ENCODE assay signal across 17 mouse cellular contexts in genomic region chr11:103105180-103105725, GRCm38 (mm10). TPM values are rescaled to one million over a fixed set of nuclear protein-coding genes. Genes with fewer than 3 reads are reported as not detected.
DNase-seq lines count a peak whose midpoint lies in the region; ATAC-seq lines count a peak whose summit lies in the region.
"Had no signal": no experiment of that assay in that cellular context is flagged by ENCODE, and none has a peak within 500 bp of the region (broad histone marks: within the 10 kb centered on the region; RNA-seq: fewer than 3 reads in every experiment).

No protein-coding gene starts in this region.

- peak; percentile 47 for DNase-seq in cerebellum, adult 9-11 months
- no peak for DNase-seq in cerebellum, adult 18-20 months
- DNase-seq in adipocyte (ENCODE audit: low spot score), result peak; percentile 77
- peak; percentile 81 for DNase-seq in kidney, adult 18-20 months
- DNase-seq in liver, embryonic 11.5 days (ENCODE audit: low spot score), result peak; percentile 34
- DNase-seq in embryo, embryonic 10.5 days (ENCODE audit: low spot score), result no peak
- DNase-seq in right cerebral cortex, adult 18-20 months, result no peak
- DNase-seq: cerebellum, postnatal 25 days; lung, postnatal 14 days; right cerebral cortex, postnatal 25 days; thymus, adult 18-20 months had no signal

- H3K9me3 ChIP-seq in liver, embryonic 11.5 days (ENCODE audit: control insufficient read depth, low read length), result no peaks in the 10 kb centered on the region
- H3K9me3 ChIP-seq: heart, embryonic 15.5 days; neural tube, embryonic 15.5 days had no signal

- peak overlapping the region; percentile 76 for H3K9ac ChIP-seq in liver, embryonic 11.5 days (ENCODE audit: low read depth, low read length)
- H3K9ac ChIP-seq: heart, embryonic 15.5 days; neural tube, embryonic 15.5 days had no signal

- H3K27ac ChIP-seq in liver, embryonic 11.5 days (ENCODE audit: low read depth, low read length), result peak overlapping the region; percentile 69
- H3K27ac ChIP-seq: heart, embryonic 15.5 days; neural tube, embryonic 15.5 days had no signal

- peak overlapping the region; percentile 96 for H3K4me2 ChIP-seq in liver, embryonic 11.5 days
- H3K4me2 ChIP-seq: heart, embryonic 15.5 days; neural tube, embryonic 15.5 days had no signal

- peak overlapping the region; percentile 70; the same call in 1 of the 2 replicates for H3K4me3 ChIP-seq in liver, embryonic 11.5 days (ENCODE audit: low read depth, low read length)
- H3K4me3 ChIP-seq: heart, embryonic 15.5 days; neural tube, embryonic 15.5 days had no signal

- no peaks in the 10 kb centered on the region for H3K36me3 ChIP-seq in liver, embryonic 11.5 days (ENCODE audit: control insufficient read depth, insufficient read depth, low read length)
- H3K36me3 ChIP-seq: heart, embryonic 15.5 days; neural tube, embryonic 15.5 days had no signal

- peaks cover 20% of the 10 kb centered on the region for H3K27me3 ChIP-seq in liver, embryonic 11.5 days (replicated peaks; ENCODE audit: control insufficient read depth, insufficient read depth, low read length)
- H3K27me3 ChIP-seq: heart, embryonic 15.5 days; Patski had no signal

- no peak for ATAC-seq in liver, embryonic 11.5 days (replicated peaks; ENCODE audit: low FRiP score)
- no peak for ATAC-seq in frontal cortex, adult (ENCODE audit: low TSS enrichment)
- ATAC-seq: inflammation-experienced regulatory T-cells, adult 6 months; midbrain, embryonic 16.5 days; Patski had no signal

- peaks cover 47% of the 10 kb centered on the region for H3K4me1 ChIP-seq in liver, embryonic 11.5 days (replicated peaks; ENCODE audit: control insufficient read depth, insufficient read depth, low read length)

- WGBS in liver, embryonic 11.5 days, result 61% methylated on average over 14 of the region's 14 CpGs

RNA-seq across cellular contexts. Expression of gene Acbd4, which starts 3.8 kb away (rescaled TPM):
- 24.5 and 30.7 TPM in 2 replicates for polyA plus RNA-seq in liver, embryonic 11.5 days (2014; fragmentation: Nextera tagmentation; extraction: Ambion mirVana)

RNA-seq across cellular contexts. Expression of gene Plcd3, which starts 3.8 kb away (rescaled TPM):
- 1.1 and 1.3 TPM in 2 replicates for polyA plus RNA-seq in liver, embryonic 11.5 days (2014; fragmentation: Nextera tagmentation; extraction: Ambion mirVana)
- polyA plus RNA-seq: inflammation-experienced regulatory T-cells, adult 6 months had no signal

RNA-seq across cellular contexts. Expression of gene Hexim1, which starts 10.8 kb away (rescaled TPM):
- polyA plus RNA-seq in liver, embryonic 11.5 days (2014; fragmentation: Nextera tagmentation; extraction: Ambion mirVana), result 4.6 and 6.1 TPM in 2 replicates

RNA-seq across cellular contexts. Expression of gene Hexim2, which starts 27.0 kb away (rescaled TPM):
- 11.9 and 13.8 TPM in 2 replicates for polyA plus RNA-seq in liver, embryonic 11.5 days (2014; fragmentation: Nextera tagmentation; extraction: Ambion mirVana)

Comparison
In these comparisons a context has a peak if more than half of its experiments do, and no peak if none do; other contexts are left out.
1. DNase-seq: peak in cerebellum, adult 9-11 months (single experiment), adipocyte (single experiment), kidney, adult 18-20 months (single experiment) and liver, embryonic 11.5 days (single experiment); none in cerebellum, adult 18-20 months (0 of 2), embryo, embryonic 10.5 days (single experiment) and right cerebral cortex, adult 18-20 months (single experiment).